Mouse (Mus musculus) Patski (cell line): ENCODE measurements at regions not wholly inside any gene's neighbourhood (a gene's known extent, or its start where the extent isn't known, plus 50 kb on each side); places are given as distances from the start of the nearest gene placed in this dataset.
A peak's percentile ranks its signal among the peaks of the same experiment; 100 is the strongest.

Source experiments
- ATAC-seq: fragments of 100-300 bp; one replicate; pipeline ENCODE4 v1.8.0; 2021
- CTCF ChIA-PET: fragments of 350-600 bp; sonication (Branson Sonifier 250); formaldehyde crosslinking; loops from one replicate; lab custom pipeline; 2022; ENCODE audit warnings: inconsistent platforms; lab: Charles Lee
- POLR2A ChIA-PET: fragments of 350-600 bp; sonication (Branson Sonifier 250); formaldehyde crosslinking; loops from one replicate; lab custom pipeline; 2022; ENCODE audit warnings: antibody characterized with exemption, inconsistent platforms; lab: Charles Lee
- DNase-seq: peaks from one replicate; pipeline ENCODE4 v3.0.0-alpha.2; 2011; ENCODE audit warnings: low read depth, low spot score
- H3K27me3 ChIP-seq: fragments of 371-371 bp; one replicate; pipeline ENCODE4 v1.5.1; 2021
- CTCF ChIP-seq: fragments of 100-300 bp; IDR thresholded peaks from one replicate; pipeline ENCODE4 v1.5.1; 2021
- in situ Hi-C: fragments of 300-500 bp; cut with MboI; formaldehyde crosslinking; loops from 3 replicates; pipeline ENCODE4 v1.11.1; 2018; ENCODE audit warnings: low pct_unique_long_range_greater_than_20kb, mixed read lengths

DNA sequence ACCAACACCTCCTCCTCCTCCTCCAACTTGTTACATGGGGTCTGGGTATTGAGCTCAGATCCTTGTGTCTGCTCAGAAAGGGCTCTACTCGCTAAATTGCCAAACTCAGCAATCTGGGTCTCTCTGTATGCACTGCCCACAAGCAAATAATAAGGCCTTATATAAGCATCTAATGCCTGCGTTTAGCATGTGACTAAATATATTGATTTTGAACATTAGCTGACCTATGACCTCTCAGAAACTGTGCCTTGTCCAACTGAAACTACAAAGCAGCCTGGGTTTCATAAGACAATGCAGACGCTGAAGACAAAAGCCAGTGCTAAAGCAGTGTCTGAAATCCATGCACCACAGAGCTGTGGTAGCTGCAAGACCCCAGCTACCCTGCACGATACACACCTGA is 206.3 kb upstream of the Mkln1 start:
- no peak for ATAC-seq
- ChIA-PET POLR2A (interaction anchor here (0.6 kb wide), 1 partner anchor 26 kb away, joined by 3 read pairs; no protein-coding TSS in a partner anchor), CTCF (interaction anchor here (1.0 to 1.2 kb wide), 2 partner anchors 16 to 198 kb away, joined by 3 read pairs; no protein-coding TSS in a partner anchor)
- in situ Hi-C loops, result loop anchor here (5.0 kb wide), 1 partner anchor 260 kb away; no protein-coding TSS in a partner anchor
- no peak for DNase-seq
- TF ChIP-seq CTCF, result no peak
- H3K27me3 ChIP-seq, result no peaks in the 10 kb centered on the region

DNA sequence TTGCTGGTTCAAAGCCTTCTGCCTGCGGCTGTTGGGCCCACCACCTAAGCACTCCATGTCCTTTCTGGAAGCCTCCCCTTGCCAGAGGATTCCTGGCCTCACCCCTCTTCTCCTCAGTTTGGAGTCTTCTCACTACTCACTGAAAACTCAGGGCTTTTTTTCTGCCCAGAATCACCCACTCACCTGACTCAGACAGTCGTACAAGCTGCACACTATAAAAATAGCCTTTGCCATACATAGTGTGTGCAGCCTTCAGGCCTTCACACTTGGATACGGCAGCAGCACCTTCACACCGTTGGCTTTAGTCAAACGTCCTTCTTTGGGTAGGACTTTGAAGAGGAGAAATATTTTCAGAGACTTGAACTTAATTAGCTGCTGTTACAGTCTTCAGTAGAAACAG is 205.3 kb upstream of the Mkln1 start:
- ChIA-PET CTCF (interaction anchor here (1.2 kb wide), 1 partner anchor 17 kb away, joined by 3 read pairs; no protein-coding TSS in a partner anchor), POLR2A (interaction anchor here (0.6 kb wide), 1 partner anchor 9 kb away, joined by 3 read pairs; no protein-coding TSS in a partner anchor)
- ATAC-seq, result no peak
- H3K27me3 ChIP-seq, result no peaks in the 10 kb centered on the region
- in situ Hi-C loops, result loop anchor here (5.0 kb wide), 1 partner anchor 259 kb away; no protein-coding TSS in a partner anchor
- no peak for DNase-seq
- TF ChIP-seq CTCF, result no peak

DNA sequence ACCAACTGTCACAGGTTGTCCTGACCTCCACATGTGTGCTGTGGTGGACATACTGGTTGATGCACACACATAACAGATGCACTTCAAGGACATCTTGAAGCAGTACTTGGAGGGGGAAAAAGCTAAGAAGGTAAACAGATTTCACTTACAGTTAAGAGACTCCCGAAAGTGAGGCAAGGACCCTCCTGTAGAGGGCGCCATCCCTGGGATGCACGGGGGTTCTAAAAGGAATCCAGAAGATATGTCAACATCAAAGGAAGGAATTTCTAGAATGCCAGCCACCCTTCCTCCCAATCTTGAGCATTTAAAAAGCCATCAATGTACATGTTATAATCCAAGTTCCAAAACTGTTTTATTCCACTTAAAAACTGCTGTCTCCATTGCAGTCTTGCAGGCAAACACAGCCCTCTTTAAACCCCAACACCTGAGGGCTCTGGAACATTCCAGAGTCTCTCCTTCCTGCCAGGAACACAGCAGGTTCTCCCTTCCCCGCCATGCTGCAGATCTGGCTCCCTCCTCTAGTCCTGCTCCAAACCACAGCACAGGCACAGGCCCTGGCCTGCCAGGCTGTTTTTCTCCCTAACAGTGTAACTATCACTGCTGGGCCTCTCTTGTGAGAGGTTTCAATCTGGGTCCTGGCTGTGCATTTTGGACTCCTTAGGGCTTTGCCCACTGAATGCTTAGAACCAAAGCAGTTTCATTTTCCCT is 200.8 kb upstream of the Mkln1 start:
- POLR2A ChIA-PET, result no interaction called here
- ATAC-seq (no peak), DNase-seq (no peak)
- peak; percentile 73 for TF ChIP-seq CTCF
- H3K27me3 ChIP-seq, result no peaks in the 10 kb centered on the region
- in situ Hi-C loops, result no loop called here
- CTCF ChIA-PET, result interaction anchor here (1.2 to 1.5 kb wide), 3 partner anchors 9 to 201 kb away, joined by 3 to 4 read pairs (median 4); partner anchors contain the start of gene Mkln1

DNA sequence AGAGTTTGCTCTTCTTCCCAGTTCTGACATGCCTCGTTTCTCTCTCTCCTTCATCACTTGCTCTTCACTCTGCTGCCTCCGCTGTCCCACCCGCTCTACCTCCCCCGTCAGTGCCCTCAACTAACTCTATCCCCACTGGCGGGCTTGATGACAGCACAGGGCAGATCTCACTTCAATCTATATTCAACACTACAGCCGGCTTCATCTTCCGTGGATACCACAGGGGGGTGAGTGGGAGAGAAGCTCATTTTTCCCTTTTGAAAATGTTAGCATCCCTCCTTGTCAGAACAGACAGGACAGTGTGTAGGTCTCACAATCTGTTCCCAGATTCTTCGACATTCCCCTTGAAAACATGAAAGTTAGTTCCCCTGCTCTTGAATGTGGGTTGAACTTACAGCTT is 200.2 kb upstream of the Mkln1 start:
- ATAC-seq (no peak), DNase-seq (no peak)
- ChIA-PET POLR2A (no interaction called here), CTCF (interaction anchor here (1.2 to 2.6 kb wide), 3 partner anchors 8 to 22 kb away, joined by 4 to 8 read pairs (median 4); no protein-coding TSS in a partner anchor)
- in situ Hi-C loops, result no loop called here
- no peak for TF ChIP-seq CTCF
- H3K27me3 ChIP-seq, result no peaks in the 10 kb centered on the region

DNA sequence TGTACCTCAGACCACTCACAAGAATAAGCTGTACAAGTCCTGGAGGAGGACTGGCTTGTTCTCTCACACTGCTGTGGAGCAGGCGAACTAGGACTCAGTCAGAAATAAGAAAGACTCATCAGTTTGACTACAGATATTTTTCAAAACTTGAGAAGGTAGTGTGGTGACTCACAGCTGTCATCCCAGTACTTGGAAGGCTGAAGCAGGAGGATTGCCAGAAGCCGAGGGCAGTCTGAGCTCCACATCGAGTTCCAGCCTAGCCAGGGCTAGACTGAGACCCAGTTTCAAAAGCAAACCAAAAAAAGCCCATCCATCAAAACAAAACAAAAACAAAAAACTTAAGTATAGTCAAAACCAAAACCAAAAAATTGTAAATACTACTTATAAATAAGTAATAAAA is 197.8 kb upstream of the Mkln1 start:
- CTCF ChIA-PET, result interaction anchor here (0.8 to 2.6 kb wide), 2 partner anchors 15 to 16 kb away, joined by 3 to 8 read pairs; no protein-coding TSS in a partner anchor
- TF ChIP-seq CTCF, result no peak
- DNase-seq (no peak), ATAC-seq (no peak)
- H3K27me3 ChIP-seq, result no peaks in the 10 kb centered on the region
- POLR2A ChIA-PET, result no interaction called here
- in situ Hi-C loops, result no loop called here

DNA sequence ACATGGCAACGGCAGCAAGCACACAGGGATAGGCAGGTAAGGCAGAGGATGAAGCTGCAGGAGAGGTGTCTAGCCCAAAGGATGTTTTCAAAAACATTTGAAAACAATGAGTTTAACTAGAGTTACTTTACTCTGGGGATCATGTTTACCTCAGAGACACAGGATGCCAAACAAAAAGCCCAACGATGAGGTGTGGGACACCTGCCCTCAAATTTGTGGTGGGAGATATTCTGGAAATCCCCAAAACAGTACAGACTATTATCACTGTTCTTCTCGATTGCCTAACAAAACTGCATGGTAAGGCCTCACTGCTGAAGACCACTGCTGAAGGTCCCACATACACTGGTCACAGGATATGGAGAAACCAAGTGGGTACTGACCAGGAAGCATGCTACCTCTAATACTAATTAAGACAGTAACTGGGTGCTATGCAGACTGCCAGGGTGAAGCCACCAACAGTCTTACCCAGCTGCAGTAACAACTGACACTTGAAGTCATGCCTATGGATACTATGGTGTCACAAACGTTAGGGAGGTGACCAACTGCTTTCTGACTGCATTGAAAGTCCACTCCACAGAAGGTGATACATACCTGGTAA is 197.1 kb upstream of the Mkln1 start:
- no peak for ATAC-seq
- in situ Hi-C loops, result no loop called here

DNA sequence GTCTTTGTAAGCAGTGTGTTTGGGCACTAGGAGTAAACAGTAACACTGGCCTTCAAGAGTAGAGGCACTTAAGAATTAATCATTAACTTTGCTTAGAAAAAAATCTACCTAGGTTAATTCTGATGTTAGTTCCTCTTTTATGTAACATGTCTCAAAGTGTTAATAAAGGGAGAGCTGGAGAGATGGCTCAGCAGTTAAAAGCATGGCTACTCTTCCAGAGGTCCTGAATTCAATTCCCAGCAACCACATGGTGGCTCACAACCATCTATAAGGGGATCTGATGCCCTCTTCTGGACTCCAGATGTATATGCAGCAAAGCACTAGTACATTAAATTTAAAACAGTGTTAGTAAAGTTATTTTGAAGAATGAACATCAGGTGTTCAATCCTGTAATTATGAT is 195.9 kb upstream of the Mkln1 start:
- no peak for DNase-seq
- H3K27me3 ChIP-seq, result no peaks in the 10 kb centered on the region
- POLR2A ChIA-PET, result no interaction called here
- CTCF ChIA-PET, result no interaction called here
- ATAC-seq, result no peak
- in situ Hi-C loops, result no loop called here
- peak; percentile 37 for TF ChIP-seq CTCF

More for the DNA sequence above, 197.1 kb upstream of the Mkln1 start:
- POLR2A ChIA-PET, result interaction anchor here (0.7 kb wide), 1 partner anchor 8 kb away, joined by 3 read pairs; no protein-coding TSS in a partner anchor
- DNase-seq, result no peak
- TF ChIP-seq CTCF, result no peak
- CTCF ChIA-PET, result interaction anchor here (0.8 to 1.1 kb wide), 2 partner anchors 11 to 16 kb away, joined by 3 read pairs; no protein-coding TSS in a partner anchor
- H3K27me3 ChIP-seq, result no peaks in the 10 kb centered on the region

DNA sequence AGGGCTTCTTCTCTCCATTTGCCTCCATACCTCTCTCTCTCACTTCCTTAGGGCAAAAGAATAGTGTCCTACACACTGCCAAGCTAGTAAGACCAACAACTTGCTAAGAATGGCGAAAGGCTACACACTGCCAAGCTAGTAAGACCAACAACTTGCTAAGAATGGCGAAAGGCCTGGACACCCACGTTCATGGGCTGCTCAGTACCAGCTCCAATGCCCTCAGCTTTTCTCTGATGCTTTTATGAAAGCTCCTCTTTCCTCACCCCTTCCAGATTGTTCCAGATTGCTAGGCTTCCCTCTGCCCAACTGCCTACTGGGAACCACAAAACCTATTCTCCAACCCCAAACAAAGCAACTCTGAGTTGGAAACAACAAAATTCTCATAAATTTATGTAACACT is 194.1 kb upstream of the Mkln1 start:
- ATAC-seq (no peak), DNase-seq (no peak)
- no peak for TF ChIP-seq CTCF
- POLR2A ChIA-PET, result no interaction called here
- CTCF ChIA-PET, result no interaction called here
- H3K27me3 ChIP-seq, result no peaks in the 10 kb centered on the region
- in situ Hi-C loops, result no loop called here

DNA sequence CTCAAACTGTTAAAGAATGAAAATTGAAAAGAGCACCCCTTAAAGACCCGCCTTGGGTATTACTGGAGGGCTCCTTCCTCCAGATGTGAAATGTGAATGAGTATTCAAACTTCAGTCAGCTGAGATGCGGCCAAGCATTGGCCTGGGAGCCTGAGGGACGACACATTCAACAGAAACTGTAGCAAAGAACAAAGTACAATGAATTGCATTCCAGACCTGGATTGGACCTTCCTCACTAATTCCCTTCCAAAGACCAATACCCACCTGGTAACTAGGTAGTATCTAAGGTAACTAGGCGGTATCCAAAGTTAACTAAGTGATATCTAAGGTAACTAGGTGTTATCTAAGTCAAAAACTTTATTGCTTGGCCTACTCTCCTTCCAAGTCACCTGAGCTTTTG is 193.7 kb upstream of the Mkln1 start:
- CTCF ChIA-PET, result no interaction called here
- POLR2A ChIA-PET, result no interaction called here
- no peaks in the 10 kb centered on the region for H3K27me3 ChIP-seq
- DNase-seq, result no peak
- no peak for TF ChIP-seq CTCF
- in situ Hi-C loops, result no loop called here
- no peak for ATAC-seq

DNA sequence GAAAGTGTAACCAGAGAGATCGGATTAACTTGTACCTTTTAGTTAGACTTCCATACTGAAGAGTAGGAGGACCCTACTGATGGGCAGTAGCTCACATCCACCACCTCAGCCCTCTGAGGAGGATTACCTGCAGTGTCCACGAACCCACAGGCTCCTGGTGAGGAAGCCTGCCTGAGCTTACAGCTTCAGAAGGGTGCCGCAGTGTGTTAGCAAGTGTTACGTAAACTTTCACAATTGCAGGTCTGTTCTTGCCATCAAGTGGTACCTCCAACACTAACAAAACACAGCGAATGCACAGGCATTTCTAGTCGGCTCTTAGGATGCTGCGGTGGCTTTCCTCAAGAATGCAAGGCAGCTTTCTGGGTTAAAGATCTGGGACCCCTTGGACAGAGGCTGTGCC is 192.4 kb upstream of the Mkln1 start:
- ATAC-seq, result no peak
- in situ Hi-C loops, result no loop called here
- H3K27me3 ChIP-seq, result no peaks in the 10 kb centered on the region
- DNase-seq, result no peak
- no peak for TF ChIP-seq CTCF
- POLR2A ChIA-PET, result interaction anchor here (0.6 to 1.0 kb wide), 3 partner anchors 10 to 243 kb away, joined by 3 to 4 read pairs (median 3); no protein-coding TSS in a partner anchor
- CTCF ChIA-PET, result no interaction called here

DNA sequence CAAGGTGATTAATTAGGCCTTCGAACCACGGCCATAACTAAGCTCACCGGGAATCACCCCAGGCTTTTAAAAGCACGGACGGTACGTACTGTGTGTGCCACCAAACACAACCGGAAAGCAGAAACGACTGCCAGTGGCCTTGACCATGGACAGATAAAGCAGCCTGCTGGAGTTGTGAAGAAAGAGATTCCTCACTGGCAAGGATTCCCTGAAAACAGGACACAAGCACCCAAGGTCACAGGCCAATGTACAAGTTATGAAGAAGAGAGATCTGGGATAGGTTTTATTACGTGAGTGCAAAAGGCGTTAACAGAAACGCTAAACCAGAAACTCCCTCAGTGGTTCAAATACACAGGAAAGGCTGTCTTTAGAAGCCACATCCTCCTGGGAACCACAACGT is 191.3 kb upstream of the Mkln1 start:
- CTCF ChIA-PET, result interaction anchor here (1.0 kb wide), 1 partner anchor 9 kb away, joined by 4 read pairs; no protein-coding TSS in a partner anchor
- POLR2A ChIA-PET, result interaction anchor here (1.0 kb wide), 1 partner anchor 9 kb away, joined by 4 read pairs; no protein-coding TSS in a partner anchor
- no peak for TF ChIP-seq CTCF
- no peaks in the 10 kb centered on the region for H3K27me3 ChIP-seq
- DNase-seq (no peak), ATAC-seq (no peak)
- in situ Hi-C loops, result no loop called here
